Mouse (Mus musculus): ENCODE results near the gene Agap2. TPM values are rescaled to one million over a fixed set of nuclear protein-coding genes. Genes with fewer than 3 reads are reported as not detected.

The Agap2 gene
- total RNA-seq, 2 experiments from 2014 or later = 18.8 to 26.3 TPM

DNA sequence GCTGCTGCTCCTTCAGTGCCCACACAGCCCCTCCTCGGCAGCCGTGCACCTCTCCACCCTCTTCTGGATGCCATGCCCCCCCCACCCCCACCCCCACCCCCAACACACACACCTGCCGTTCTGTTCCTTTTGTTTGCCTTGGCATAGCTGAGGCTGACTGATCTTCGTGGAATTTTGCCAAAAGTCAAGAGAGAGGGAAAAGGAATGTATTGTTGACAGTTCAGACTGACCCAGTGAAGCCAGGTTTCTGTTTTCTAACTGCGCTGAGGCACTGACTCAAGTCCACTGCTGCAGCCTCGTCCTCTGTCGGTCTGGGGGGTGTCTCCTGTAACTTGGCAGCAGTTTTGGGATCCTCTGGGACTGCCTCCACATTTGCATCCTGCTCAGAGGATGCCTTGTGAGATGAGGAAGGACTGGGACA is 19.3 kb downstream of the Agap2 start:
- no peak for ATAC-seq (replicated peaks; ENCODE audit: poor library complexity, severe bottlenecking)

- ATAC-seq (replicated peaks; ENCODE audit: poor library complexity, severe bottlenecking) = no peak
Observed at GRCm38 (mm10) chr10:127098514-127098913, 23.4 kb downstream of the Agap2 start.

DNA sequence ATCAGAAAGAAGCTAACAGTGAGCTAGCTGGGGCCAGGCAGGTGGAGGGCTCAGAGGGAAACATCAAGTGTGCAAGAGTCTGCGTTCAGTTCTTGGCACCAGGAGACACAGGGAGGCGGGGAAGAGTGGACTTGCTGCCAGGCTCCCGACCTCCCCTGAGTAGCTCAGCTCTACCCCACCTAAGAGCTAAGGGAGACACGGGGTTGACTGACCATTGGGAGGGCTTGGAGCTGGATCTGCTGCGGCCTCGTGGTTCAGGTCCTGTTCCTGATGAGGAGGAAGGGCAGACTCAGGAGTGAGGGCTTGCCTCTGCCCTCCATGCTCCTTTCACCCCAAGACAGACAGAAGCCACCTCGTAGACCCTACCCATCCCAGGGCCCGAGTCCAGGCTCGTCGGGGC is 24.1 kb downstream of the Agap2 start:
- ATAC-seq (replicated peaks; ENCODE audit: poor library complexity, severe bottlenecking) = no peak

- no peak for ATAC-seq (replicated peaks; ENCODE audit: poor library complexity, severe bottlenecking)
Observed at GRCm38 (mm10) chr10:127099868-127100267, 24.8 kb downstream of the Agap2 start.

DNA sequence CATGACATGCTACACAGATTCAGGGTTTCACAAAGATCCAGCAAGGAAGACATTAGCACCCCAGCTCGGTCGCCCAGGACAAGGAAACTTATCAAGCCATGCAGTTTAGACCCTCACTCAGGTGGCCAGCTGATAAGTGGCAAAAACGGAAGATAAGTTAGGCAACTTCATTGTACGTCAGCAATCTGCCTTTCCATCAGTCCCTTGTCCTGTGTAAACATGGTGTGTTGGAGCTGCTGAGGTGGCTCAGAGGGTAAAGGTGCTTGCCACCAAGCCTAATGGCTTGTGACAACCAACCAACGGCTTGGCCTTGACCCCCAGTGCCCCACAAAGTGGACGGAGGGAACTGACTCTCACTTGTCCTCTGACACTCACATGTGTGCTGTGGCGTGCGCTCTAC is 25.3 kb downstream of the Agap2 start:
- no peak; the same call in 1 of the 2 replicates for ATAC-seq (replicated peaks; ENCODE audit: poor library complexity, severe bottlenecking)

GRCm38 (mm10) chr10:127101151-127101550 is 26.1 kb downstream of the Agap2 start:
- ATAC-seq (replicated peaks; ENCODE audit: poor library complexity, severe bottlenecking) = peak; percentile 58

- ATAC-seq (replicated peaks; ENCODE audit: poor library complexity, severe bottlenecking) = peak; percentile 81
Observed at GRCm38 (mm10) chr10:127103631-127104030, 28.5 kb downstream of the Agap2 start.

GRCm38 (mm10) chr10:127107563-127108261 is 32.6 kb downstream of the Agap2 start:
- no peak for ATAC-seq (replicated peaks; ENCODE audit: poor library complexity, severe bottlenecking)

- no peak for ATAC-seq (replicated peaks; ENCODE audit: poor library complexity, severe bottlenecking)
Observed at GRCm38 (mm10) chr10:127108262-127108583, 33.1 kb downstream of the Agap2 start.

DNA sequence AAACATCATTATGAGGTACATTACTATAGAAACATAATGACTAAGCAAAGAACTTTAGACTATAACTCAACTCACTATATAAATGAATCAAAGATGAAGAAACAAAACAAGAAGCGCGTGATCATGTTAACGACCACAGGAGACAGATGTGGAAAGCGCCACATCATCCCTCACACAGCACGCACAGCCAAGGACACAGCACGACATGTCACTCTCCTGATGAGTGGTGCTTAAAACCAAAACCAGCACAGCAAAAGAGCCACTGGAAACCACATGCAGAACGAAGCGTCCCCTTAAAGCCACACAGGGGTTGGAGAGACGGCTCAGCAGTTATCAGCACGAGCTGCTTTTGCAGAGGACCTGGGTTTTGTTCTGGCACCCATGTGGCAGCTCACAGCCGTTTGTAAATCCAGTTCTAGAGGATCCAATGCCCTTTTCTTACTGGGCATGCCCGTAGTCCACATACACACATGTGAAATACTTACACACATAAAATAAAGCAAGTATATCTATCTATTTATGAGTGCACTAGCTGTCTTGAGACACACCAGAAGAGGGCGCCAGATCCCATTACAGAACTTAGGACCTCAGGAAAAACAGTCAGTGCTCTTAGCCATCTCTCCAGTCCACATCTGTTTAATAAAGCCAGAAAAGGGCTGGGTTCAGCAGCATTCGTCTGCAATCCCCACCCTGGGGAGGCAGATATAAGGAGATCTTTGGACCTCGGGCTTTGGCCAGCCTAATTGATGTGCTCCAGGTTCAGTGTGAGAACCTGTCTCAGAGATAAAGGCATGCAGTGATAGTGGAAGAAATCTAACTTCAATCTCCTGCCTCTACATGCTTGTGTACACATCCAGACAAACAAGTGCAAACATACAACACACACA is 36.2 kb downstream of the Agap2 start:
- ATAC-seq (replicated peaks; ENCODE audit: poor library complexity, severe bottlenecking) = peak; percentile 61

DNA sequence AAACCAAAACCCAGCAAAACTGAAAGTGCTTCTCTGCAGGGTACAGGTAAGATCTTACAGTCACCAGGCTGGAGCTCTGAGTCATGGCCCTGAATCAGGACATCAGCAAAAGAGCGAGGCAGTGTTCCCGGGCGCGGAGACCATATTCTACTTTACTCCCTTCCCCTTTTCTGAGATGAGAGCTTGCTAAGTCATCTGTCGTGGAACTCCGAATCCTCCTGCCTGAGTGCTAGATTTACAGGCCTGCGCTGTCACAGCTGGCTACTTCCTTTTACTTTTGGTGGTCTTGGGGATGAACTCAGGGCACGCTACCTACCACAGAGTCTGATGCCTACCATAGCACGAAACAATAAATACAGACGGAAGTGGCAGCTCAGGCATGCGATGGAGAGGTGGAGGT is 39.3 kb downstream of the Agap2 start:
- ATAC-seq (replicated peaks; ENCODE audit: poor library complexity, severe bottlenecking) = peak; percentile 76

GRCm38 (mm10) chr10:127115068-127115467 is 40.0 kb downstream of the Agap2 start:
- no peak for ATAC-seq (replicated peaks; ENCODE audit: poor library complexity, severe bottlenecking)

- ATAC-seq (replicated peaks; ENCODE audit: poor library complexity, severe bottlenecking) = no peak
Observed at GRCm38 (mm10) chr10:127118470-127118869, 43.4 kb downstream of the Agap2 start.

- no peak for ATAC-seq (replicated peaks; ENCODE audit: poor library complexity, severe bottlenecking)
Observed at GRCm38 (mm10) chr10:127119229-127119628, 44.1 kb downstream of the Agap2 start.

- ATAC-seq (replicated peaks; ENCODE audit: poor library complexity, severe bottlenecking) = peak; percentile 26
Observed at GRCm38 (mm10) chr10:127120301-127121065, 45.4 kb downstream of the Agap2 start.

- peak; percentile 93 for ATAC-seq (replicated peaks; ENCODE audit: poor library complexity, severe bottlenecking)
Observed at GRCm38 (mm10) chr10:127121066-127121477, 46.0 kb downstream of the Agap2 start, which contains the start of gene Os9. Os9 (minus strand) TSS chr10:127121131.

DNA sequence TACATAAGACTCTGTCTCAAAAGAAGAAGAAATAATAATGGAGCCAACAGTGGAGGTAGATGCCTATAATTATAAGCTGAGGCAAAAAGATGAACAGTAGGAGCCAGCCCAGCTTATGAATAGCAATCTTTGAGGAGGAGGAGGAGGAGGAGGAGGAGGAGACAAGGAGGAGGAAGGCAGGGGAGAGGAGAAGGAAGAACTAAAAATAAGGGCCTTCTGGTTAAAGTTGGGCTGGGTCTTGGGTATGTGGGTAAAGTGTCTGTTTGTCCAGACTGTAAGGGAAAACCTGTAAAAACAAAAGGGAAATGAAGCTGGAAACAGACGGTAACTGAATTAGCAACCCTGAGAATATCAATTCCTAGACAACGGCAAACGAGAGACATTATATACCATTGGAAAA is 46.9 kb downstream of the Agap2 start:
- ATAC-seq (replicated peaks; ENCODE audit: poor library complexity, severe bottlenecking) = no peak

DNA sequence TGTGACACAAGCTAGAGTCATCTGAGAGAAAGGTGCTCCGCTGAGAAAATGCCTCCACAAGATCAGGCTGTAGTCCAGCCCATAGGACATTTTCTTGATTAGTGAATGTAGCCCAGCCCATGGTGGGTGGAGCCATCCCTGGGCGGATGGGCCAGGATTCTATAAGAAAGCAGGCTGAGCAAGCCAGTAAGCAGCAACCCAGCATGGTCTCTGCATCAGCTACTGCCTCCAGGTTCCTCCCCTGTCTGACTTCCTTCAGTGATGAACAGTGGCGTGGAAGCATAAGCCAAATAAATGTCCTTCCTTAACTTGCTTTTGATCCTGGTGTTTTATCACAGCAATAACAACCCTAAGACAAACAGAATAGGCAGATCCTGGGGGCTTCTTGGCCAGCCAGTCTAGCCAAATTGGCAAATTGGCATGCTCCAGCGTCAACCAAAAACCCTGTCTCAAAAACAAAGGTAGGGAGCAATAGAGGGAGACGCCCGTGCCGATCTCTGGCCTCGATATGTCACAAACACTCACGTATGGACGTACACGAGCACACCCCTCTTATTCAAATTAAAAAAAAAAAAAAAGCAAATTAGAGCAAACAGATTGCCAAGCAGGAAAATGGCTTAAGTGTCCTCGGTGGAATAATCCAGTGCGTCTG is 47.8 kb downstream of the Agap2 start:
- no peak for ATAC-seq (replicated peaks; ENCODE audit: poor library complexity, severe bottlenecking)

- ATAC-seq (replicated peaks; ENCODE audit: poor library complexity, severe bottlenecking) = peak; percentile 20; the same call in 1 of the 2 replicates
Observed at GRCm38 (mm10) chr10:127123436-127123805, 48.3 kb downstream of the Agap2 start.
